Mouse (Mus musculus) liver, embryonic 14.5 days (tissue): ENCODE measurements around the gene Sat2.

Experiments
- CTCF ChIP-seq: IDR thresholded peaks from 2 replicates; pipeline ENCODE4 v1.5.1; 2016; ENCODE audit warnings: antibody characterized with exemption, low read depth, control low read depth
- EP300 ChIP-seq: IDR thresholded peaks from 2 replicates; pipeline ENCODE4 v1.6.1; 2016; ENCODE audit warnings: antibody characterized with exemption, low read depth

GRCm38 (mm10) chr11:69632284-69633089, 10.7 kb downstream of the Sat2 start, which contains the start of gene Fxr2:
- TF ChIP-seq CTCF: peak; percentile 94
- no peak for TF ChIP-seq EP300
